Mouse (Mus musculus): Measurements from ENCODE around the gene Tepsin.

GRCm38 (mm10) chr11:120129281-120129680 is 30.8 kb upstream of the Tepsin start:
- TF ChIP-seq POLR2A (IDR thresholded peaks at IDR 0.05; ENCODE audit: control insufficient read depth, extremely low read depth, insufficient read depth, low read length, poor library complexity) (no peak), CTCF (IDR thresholded peaks at IDR 0.05; ENCODE audit: borderline replicate concordance, control insufficient read depth, extremely low read depth, insufficient read depth, low read length, poor library complexity) (no peak)
